Mouse (Mus musculus) kidney, embryonic 15.5 days (tissue): ENCODE data around the gene Gm5935. TPM values are rescaled to one million over a fixed set of nuclear protein-coding genes. Genes with fewer than 3 reads are reported as not detected.
"Not testable (repeated sequence)": the region's sequence is repeated elsewhere in the genome, so short reads cannot be mapped to it uniquely, and the experiment has no call there.

Experiments
- ATAC-seq: fragments of 200-750 bp; cut with Nextera tagmentation; replicated peaks from 2 replicates; pipeline ENCODE4 v1.8.0; 2017; ENCODE audit warnings: moderate TSS enrichment; ENCODE audit not compliant: low FRiP score
- H3K27ac ChIP-seq: fragments of 300-500 bp; sonication (generic); 2 replicates; pipeline ENCODE4 v1.5.1; 2015; ENCODE audit warnings: mild to moderate bottlenecking, inconsistent platforms
- H3K27me3 ChIP-seq: fragments of 300-500 bp; sonication (generic); 2 replicates; pipeline ENCODE4 v1.6.1; 2015; ENCODE audit warnings: inconsistent platforms
- H3K36me3 ChIP-seq: fragments of 300-500 bp; sonication (generic); 2 replicates; pipeline ENCODE4 v1.6.1; 2015; ENCODE audit warnings: inconsistent platforms
- H3K4me1 ChIP-seq: fragments of 300-500 bp; sonication (generic); 2 replicates; pipeline ENCODE4 v1.6.1; 2015; ENCODE audit warnings: inconsistent platforms
- H3K4me2 ChIP-seq: fragments of 300-500 bp; sonication (generic); 2 replicates; pipeline ENCODE4 v1.6.1; 2015; ENCODE audit warnings: moderate library complexity, mild to moderate bottlenecking, inconsistent platforms
- H3K4me3 ChIP-seq: fragments of 300-500 bp; sonication (generic); replicated peaks from 2 replicates; pipeline ENCODE4 v1.5.1; 2015; ENCODE audit warnings: mild to moderate bottlenecking, inconsistent platforms
- H3K9ac ChIP-seq: fragments of 300-500 bp; sonication (generic); 2 replicates; pipeline ENCODE4 v1.6.1; 2015; ENCODE audit warnings: mild to moderate bottlenecking, inconsistent platforms
- H3K9me3 ChIP-seq: fragments of 300-500 bp; sonication (generic); replicated peaks from 2 replicates; pipeline ENCODE4 v1.6.1; 2016; ENCODE audit warnings: inconsistent platforms
- WGBS: fragments of 180-500 bp; shearing (Covaris S2); methylation state at CpG from one replicate; pipeline ENCODE4 v1.1.7; 2015; ENCODE audit warnings: mixed read lengths; 5-methylcytosine and 5-hydroxymethylcytosine counted together
- polyA plus RNA-seq: library from polyadenylated mRNA; unstranded; fragments of >200 nt; fragmentation: Nextera tagmentation; extraction: Ambion mirVana; gene quantifications from 2 replicates; pipeline ENCODE4 v1.2.1, GENCODE M21; 2015

Gm5935 gene
- polyA plus RNA-seq: not detected in 2 replicates

DNA sequence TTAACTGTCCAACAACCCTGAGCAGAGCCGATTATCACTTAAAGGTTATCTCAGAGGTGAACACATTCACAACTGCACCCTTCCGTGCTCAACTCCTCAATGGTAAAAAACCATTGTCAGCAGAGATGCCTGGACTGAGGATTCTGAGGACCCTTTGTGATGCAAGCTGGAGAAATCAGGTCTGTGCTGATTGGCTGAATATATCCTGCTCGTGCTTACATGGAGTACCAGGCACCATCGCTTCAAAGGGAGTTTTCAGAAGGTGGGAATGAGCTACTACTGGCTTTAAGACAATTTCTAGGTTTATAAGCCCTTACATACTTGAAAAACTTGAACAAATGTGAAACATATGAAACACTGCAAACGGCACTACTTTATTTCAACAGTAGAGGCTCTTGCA lies at the start of gene Gm5935:
Gm5935 (minus strand) TSS at position 101 of the 400 bp plus-strand sequence.
- H3K27me3 ChIP-seq, ATAC-seq, H3K4me2 ChIP-seq, H3K9me3 ChIP-seq, H3K36me3 ChIP-seq, H3K4me3 ChIP-seq, H3K4me1 ChIP-seq, H3K27ac ChIP-seq, H3K9ac ChIP-seq: not testable (repeated sequence)
- 84% methylated on average over 5 of the region's 5 CpGs for WGBS

Other genes starting within 250 kb of the Gm5935 start
- not detected in 2 replicates for gene Gm4297, start 200.3 kb downstream of the Gm5935 start, polyA plus RNA-seq